Mouse (Mus musculus) hindbrain, embryonic 15.5 days (tissue): ENCODE data around the gene Fam117a. TPM values are rescaled to one million over a fixed set of nuclear protein-coding genes. Genes with fewer than 3 reads are reported as not detected.

Source experiments
- ATAC-seq: fragments of 200-750 bp; cut with Nextera tagmentation; 2 replicates; pipeline ENCODE4 v1.8.0; 2017; ENCODE audit warnings: low read depth, moderate number of reproducible peaks, moderate TSS enrichment; ENCODE audit not compliant: low FRiP score
- H3K27ac ChIP-seq: fragments of 300-500 bp; sonication (generic); replicated peaks from 2 replicates; pipeline ENCODE4 v1.5.1; 2015; ENCODE audit warnings: mild to moderate bottlenecking, inconsistent platforms
- H3K27me3 ChIP-seq: fragments of 300-500 bp; sonication (generic); 2 replicates; pipeline ENCODE4 v1.6.1; 2015; ENCODE audit warnings: control low read depth, inconsistent platforms
- H3K36me3 ChIP-seq: fragments of 300-500 bp; sonication (generic); 2 replicates; pipeline ENCODE4 v1.6.1; 2015; ENCODE audit warnings: control low read depth, inconsistent platforms
- H3K4me1 ChIP-seq: fragments of 300-500 bp; sonication (generic); replicated peaks from 2 replicates; pipeline ENCODE4 v1.6.1; 2015; ENCODE audit warnings: control low read depth, inconsistent platforms
- H3K4me2 ChIP-seq: fragments of 300-500 bp; sonication (generic); 2 replicates; pipeline ENCODE4 v1.6.1; 2015; ENCODE audit warnings: moderate library complexity, mild to moderate bottlenecking, inconsistent platforms
- H3K4me3 ChIP-seq: fragments of 300-500 bp; sonication (generic); 2 replicates; pipeline ENCODE4 v1.5.1; 2015; ENCODE audit warnings: mild to moderate bottlenecking, inconsistent platforms
- H3K9ac ChIP-seq: fragments of 300-500 bp; sonication (generic); 2 replicates; pipeline ENCODE4 v1.6.1; 2015; ENCODE audit warnings: inconsistent platforms
- H3K9me3 ChIP-seq: fragments of 300-500 bp; sonication (generic); 2 replicates; pipeline ENCODE4 v1.6.1; 2016; ENCODE audit warnings: control low read depth, inconsistent platforms
- WGBS: fragments of 180-500 bp; shearing (Covaris S2); methylation state at CpG from one replicate; pipeline ENCODE4 v1.1.7; 2015; 5-methylcytosine and 5-hydroxymethylcytosine counted together
- polyA plus RNA-seq: library from polyadenylated mRNA; unstranded; fragments of >200 nt; fragmentation: Nextera tagmentation; extraction: Ambion mirVana; gene quantifications from 2 replicates; pipeline ENCODE4 v1.2.1, GENCODE M21; 2015

The Fam117a gene
- polyA plus RNA-seq, result 3.1 and 3.6 TPM in 2 replicates

- Histone ChIP-seq H3K4me1 (peaks cover 29% of the 10 kb centered on the region), H3K4me2 (peak within 1 kb of the TSS; percentile 98), H3K27ac (no peak within 1 kb of the TSS), H3K9ac (peak within 1 kb of the TSS; percentile 72), H3K27me3 (0 out of 2 replicates have a peak, but pooled peaks cover 3% of the 10 kb centered on the region), H3K4me3 (peak within 1 kb of the TSS; percentile 92), H3K36me3 (no peaks in the 10 kb centered on the region), H3K9me3 (no peaks in the 10 kb centered on the region)
- peak; percentile 99 for ATAC-seq
- WGBS, result 0% methylated on average over 27 of the region's 27 CpGs
These were observed at the start of gene Fam117a for GRCm38 (mm10) chr11:95336568-95337128. Gene Fam117a (plus strand): TSS chr11:95337018.

GRCm38 (mm10) chr11:95291998-95292397 lies 44.8 kb upstream of the Fam117a start:
- 91% methylated on average over 4 of the region's 4 CpGs for WGBS
- H3K4me2 ChIP-seq, result no peak overlapping the region
- H3K9me3 ChIP-seq, result no peaks in the 10 kb centered on the region
- H3K36me3 ChIP-seq, result peaks cover 74% of the 10 kb centered on the region
- H3K4me1 ChIP-seq, result no peaks in the 10 kb centered on the region
- no peak for ATAC-seq
- no peaks in the 10 kb centered on the region for H3K27me3 ChIP-seq
- no peak overlapping the region for H3K27ac ChIP-seq
- no peak overlapping the region for H3K9ac ChIP-seq
- no peak overlapping the region for H3K4me3 ChIP-seq

- Histone ChIP-seq H3K4me2 (no peak overlapping the region), H3K27me3 (no peaks in the 10 kb centered on the region), H3K4me1 (no peaks in the 10 kb centered on the region), H3K9me3 (no peaks in the 10 kb centered on the region), H3K4me3 (no peak overlapping the region), H3K27ac (no peak overlapping the region), H3K36me3 (peaks cover 72% of the 10 kb centered on the region), H3K9ac (no peak overlapping the region)
- 90% methylated on average over 8 of the region's 8 CpGs for WGBS
- ATAC-seq, result no peak
These were observed 43.7 kb upstream of the Fam117a start for GRCm38 (mm10) chr11:95293017-95293624.

- Histone ChIP-seq H3K27ac (no peak overlapping the region), H3K4me1 (no peaks in the 10 kb centered on the region), H3K9ac (no peak overlapping the region), H3K4me3 (no peak overlapping the region), H3K9me3 (no peaks in the 10 kb centered on the region), H3K36me3 (peaks cover 68% of the 10 kb centered on the region), H3K4me2 (no peak overlapping the region), H3K27me3 (no peaks in the 10 kb centered on the region)
- 93% methylated on average over 13 of the region's 13 CpGs for WGBS
- ATAC-seq, result no peak
These were observed 41.1 kb upstream of the Fam117a start for GRCm38 (mm10) chr11:95295736-95296135.

GRCm38 (mm10) chr11:95298146-95298545 lies 38.7 kb upstream of the Fam117a start:
- H3K27me3 ChIP-seq, result no peaks in the 10 kb centered on the region
- no peak overlapping the region for H3K4me3 ChIP-seq
- no peak overlapping the region for H3K4me2 ChIP-seq
- 21% methylated on average over 2 of the region's 2 CpGs for WGBS
- H3K9me3 ChIP-seq, result no peaks in the 10 kb centered on the region
- no peak overlapping the region for H3K27ac ChIP-seq
- peaks cover 65% of the 10 kb centered on the region for H3K36me3 ChIP-seq
- H3K4me1 ChIP-seq, result no peaks in the 10 kb centered on the region
- no peak overlapping the region for H3K9ac ChIP-seq
- no peak for ATAC-seq

GRCm38 (mm10) chr11:95299886-95300285 lies 36.9 kb upstream of the Fam117a start:
- Histone ChIP-seq H3K27me3 (no peaks in the 10 kb centered on the region), H3K4me2 (no peak overlapping the region), H3K4me1 (no peaks in the 10 kb centered on the region), H3K36me3 (peaks cover 51% of the 10 kb centered on the region), H3K9ac (no peak overlapping the region), H3K27ac (no peak overlapping the region), H3K9me3 (no peaks in the 10 kb centered on the region), H3K4me3 (no peak overlapping the region)
- 94% methylated on average over 12 of the region's 12 CpGs for WGBS
- ATAC-seq, result no peak

- Histone ChIP-seq H3K27ac (no peak overlapping the region), H3K4me2 (no peak overlapping the region), H3K4me1 (no peaks in the 10 kb centered on the region), H3K36me3 (peaks cover 53% of the 10 kb centered on the region), H3K9ac (no peak overlapping the region), H3K27me3 (no peaks in the 10 kb centered on the region), H3K4me3 (no peak overlapping the region), H3K9me3 (no peaks in the 10 kb centered on the region)
- no peak for ATAC-seq
- WGBS, result 88% methylated on average over 3 of the region's 3 CpGs
These were observed 35.0 kb upstream of the Fam117a start for GRCm38 (mm10) chr11:95301772-95302171.

- peaks cover 16% of the 10 kb centered on the region for H3K4me1 ChIP-seq
- H3K9me3 ChIP-seq, result no peaks in the 10 kb centered on the region
- no peaks in the 10 kb centered on the region for H3K27me3 ChIP-seq
- peaks cover 28% of the 10 kb centered on the region; the same call in 1 of the 2 replicates for H3K36me3 ChIP-seq
- 91% methylated on average over 7 of the region's 7 CpGs for WGBS
- H3K4me2 ChIP-seq, result no peak overlapping the region
- no peak overlapping the region for H3K27ac ChIP-seq
- H3K9ac ChIP-seq, result no peak overlapping the region
- ATAC-seq, result no peak
- H3K4me3 ChIP-seq, result no peak overlapping the region
These were observed 31.2 kb upstream of the Fam117a start for GRCm38 (mm10) chr11:95305600-95305999.

- no peak overlapping the region for H3K4me3 ChIP-seq
- WGBS, result 88% methylated on average over 8 of the region's 8 CpGs
- H3K9ac ChIP-seq, result no peak overlapping the region
- ATAC-seq, result no peak
- H3K27me3 ChIP-seq, result no peaks in the 10 kb centered on the region
- no peak overlapping the region for H3K4me2 ChIP-seq
- H3K36me3 ChIP-seq, result peaks cover 10% of the 10 kb centered on the region; the same call in 1 of the 2 replicates
- no peaks in the 10 kb centered on the region for H3K9me3 ChIP-seq
- H3K4me1 ChIP-seq, result peaks cover 26% of the 10 kb centered on the region
- no peak overlapping the region for H3K27ac ChIP-seq
These were observed 29.3 kb upstream of the Fam117a start for GRCm38 (mm10) chr11:95307526-95307925.

- no peaks in the 10 kb centered on the region for H3K9me3 ChIP-seq
- under 1% methylated on average over 37 of the region's 37 CpGs for WGBS
- peaks cover 26% of the 10 kb centered on the region for H3K4me1 ChIP-seq
- peak overlapping the region; percentile 77 for H3K9ac ChIP-seq
- 0 out of 2 replicates have a peak, but pooled peaks cover 4% of the 10 kb centered on the region for H3K36me3 ChIP-seq
- peak overlapping the region; percentile 78 for H3K4me2 ChIP-seq
- peak overlapping the region; percentile 66 for H3K4me3 ChIP-seq
- H3K27me3 ChIP-seq, result no peaks in the 10 kb centered on the region
- peak overlapping the region; percentile 93 for H3K27ac ChIP-seq
- ATAC-seq, result peak; percentile 96
These were observed 27.3 kb upstream of the Fam117a start for GRCm38 (mm10) chr11:95309510-95310006.

GRCm38 (mm10) chr11:95310007-95310647 lies 26.7 kb upstream of the Fam117a start, which contains the start of gene Kat7:
Gene Kat7 (minus strand): TSS chr11:95310246.
- Histone ChIP-seq H3K4me3 (peak within 1 kb of the TSS; percentile 66), H3K4me1 (peaks cover 26% of the 10 kb centered on the region), H3K36me3 (0 out of 2 replicates have a peak, but pooled peaks cover 4% of the 10 kb centered on the region), H3K4me2 (peak within 1 kb of the TSS; percentile 84), H3K9me3 (no peaks in the 10 kb centered on the region), H3K27me3 (no peaks in the 10 kb centered on the region), H3K27ac (peak within 1 kb of the TSS; percentile 93), H3K9ac (peak within 1 kb of the TSS; percentile 77)
- WGBS, result under 1% methylated on average over 42 of the region's 42 CpGs
- ATAC-seq, result peak; percentile 93
